Mouse (Mus musculus) forebrain, embryonic 13.5 days (tissue): ENCODE measurements around the gene Aym1. TPM values are rescaled to one million over a fixed set of nuclear protein-coding genes. Genes with fewer than 3 reads are reported as not detected.
A peak's percentile ranks its signal among the peaks of the same experiment; 100 is the strongest.
"Not testable (repeated sequence)": the region's sequence is repeated elsewhere in the genome, so short reads cannot be mapped to it uniquely, and the experiment has no call there.

ENCODE experiments used
- ATAC-seq: fragments of 200-750 bp; cut with Nextera tagmentation; 2 replicates; pipeline ENCODE4 v1.8.0; 2017
- H3K27ac ChIP-seq: fragments of 300-500 bp; sonication (generic); 2 replicates; pipeline ENCODE4 v1.5.1; 2015; ENCODE audit warnings: inconsistent platforms, mild to moderate bottlenecking, moderate library complexity
- H3K27me3 ChIP-seq: fragments of 300-500 bp; sonication (generic); 2 replicates; pipeline ENCODE4 v1.6.1; 2015; ENCODE audit warnings: mild to moderate bottlenecking, inconsistent platforms
- H3K36me3 ChIP-seq: fragments of 300-500 bp; sonication (generic); 2 replicates; pipeline ENCODE4 v1.6.1; 2015; ENCODE audit warnings: mild to moderate bottlenecking, inconsistent platforms; ENCODE audit not compliant: poor library complexity, severe bottlenecking
- H3K4me1 ChIP-seq: fragments of 300-500 bp; sonication (generic); 2 replicates; pipeline ENCODE4 v1.6.1; 2015; ENCODE audit warnings: inconsistent platforms
- H3K4me2 ChIP-seq: fragments of 300-500 bp; sonication (generic); 2 replicates; pipeline ENCODE4 v1.6.1; 2015; ENCODE audit warnings: inconsistent platforms, mild to moderate bottlenecking, moderate library complexity
- H3K4me3 ChIP-seq: fragments of 300-500 bp; sonication (generic); 2 replicates; pipeline ENCODE4 v1.5.1; 2015; ENCODE audit warnings: mild to moderate bottlenecking, inconsistent platforms
- H3K9ac ChIP-seq: fragments of 300-500 bp; sonication (generic); 2 replicates; pipeline ENCODE4 v1.6.1; 2015; ENCODE audit warnings: mild to moderate bottlenecking, inconsistent platforms
- H3K9me3 ChIP-seq: fragments of 300-500 bp; sonication (generic); replicated peaks from 2 replicates; pipeline ENCODE4 v1.6.1; 2016; ENCODE audit warnings: inconsistent platforms
- WGBS: fragments of 180-500 bp; shearing (Covaris S2); methylation state at CpG from one replicate; pipeline ENCODE4 v1.1.7; 2015; 5-methylcytosine and 5-hydroxymethylcytosine counted together
- polyA plus RNA-seq: library from polyadenylated mRNA; unstranded; fragments of >200 nt; fragmentation: Nextera tagmentation; extraction: Ambion mirVana; gene quantifications from 2 replicates; pipeline ENCODE4 v1.2.1, GENCODE M21; 2015

Aym1 gene
- polyA plus RNA-seq, 1 experiment from 2014 or later, result not detected

GRCm38 (mm10) chr5:113335732-113336131, 21.4 kb upstream of the Aym1 start:
- 2% methylated on average over 17 of the region's 17 CpGs for WGBS
- peaks cover 17% of the 10 kb centered on the region for H3K4me1 ChIP-seq

GRCm38 (mm10) chr5:113336281-113336680, 20.8 kb upstream of the Aym1 start:
- H3K27ac ChIP-seq, result no peak overlapping the region
- ATAC-seq, result no peak
- H3K4me2 ChIP-seq, result no peak overlapping the region
- peak overlapping the region; percentile 25; the same call in 1 of the 2 replicates for H3K4me3 ChIP-seq
- H3K4me1 ChIP-seq, result peaks cover 17% of the 10 kb centered on the region
- no peaks in the 10 kb centered on the region; the same call in 1 of the 2 replicates for H3K9me3 ChIP-seq
- H3K36me3 ChIP-seq, result no peaks in the 10 kb centered on the region
- WGBS, result 29% methylated on average over 9 of the region's 9 CpGs
- H3K27me3 ChIP-seq, result peaks cover 74% of the 10 kb centered on the region
- no peak overlapping the region for H3K9ac ChIP-seq

More at GRCm38 (mm10) chr5:113335732-113336131, 21.4 kb upstream of the Aym1 start:
- Histone ChIP-seq H3K27me3 (peaks cover 77% of the 10 kb centered on the region), H3K36me3 (no peaks in the 10 kb centered on the region), H3K27ac (no peak overlapping the region), H3K9ac (peak overlapping the region; percentile 30; the same call in 1 of the 2 replicates), H3K9me3 (no peaks in the 10 kb centered on the region; the same call in 1 of the 2 replicates), H3K4me2 (peak overlapping the region; percentile 51), H3K4me3 (peak overlapping the region; percentile 25)
- ATAC-seq, result no peak

- no peaks in the 10 kb centered on the region for H3K36me3 ChIP-seq
- no peak overlapping the region for H3K4me3 ChIP-seq
- H3K4me1 ChIP-seq, result peaks cover 38% of the 10 kb centered on the region
- H3K9me3 ChIP-seq, result no peaks in the 10 kb centered on the region
- no peak overlapping the region for H3K9ac ChIP-seq
- ATAC-seq, result no peak
- peaks cover 61% of the 10 kb centered on the region for H3K27me3 ChIP-seq
- peak overlapping the region; percentile 11 for H3K4me2 ChIP-seq
- 32% methylated on average over 16 of the region's 16 CpGs for WGBS
- H3K27ac ChIP-seq, result no peak overlapping the region
Measured at GRCm38 (mm10) chr5:113344635-113345386, 12.3 kb upstream of the Aym1 start.

GRCm38 (mm10) chr5:113345781-113346180, 11.3 kb upstream of the Aym1 start:
- Histone ChIP-seq H3K36me3 (no peaks in the 10 kb centered on the region), H3K4me2 (peak overlapping the region; percentile 11), H3K4me3 (no peak overlapping the region), H3K9me3 (no peaks in the 10 kb centered on the region), H3K4me1 (peaks cover 44% of the 10 kb centered on the region), H3K9ac (no peak overlapping the region), H3K27ac (no peak overlapping the region), H3K27me3 (peaks cover 60% of the 10 kb centered on the region)
- 4% methylated on average over 11 of the region's 11 CpGs for WGBS
- no peak for ATAC-seq

- H3K27me3 ChIP-seq, result peaks cover 56% of the 10 kb centered on the region
- not testable (repeated sequence) for ATAC-seq, H3K36me3 ChIP-seq, H3K9me3 ChIP-seq, H3K4me3 ChIP-seq, H3K27ac ChIP-seq, H3K9ac ChIP-seq, H3K4me2 ChIP-seq
- H3K4me1 ChIP-seq, result peaks cover 48% of the 10 kb centered on the region
- WGBS, result 57% methylated on average over 6 of the region's 6 CpGs
Measured at GRCm38 (mm10) chr5:113346651-113347050, 10.4 kb upstream of the Aym1 start.

- H3K9me3 ChIP-seq, result no peaks in the 10 kb centered on the region
- peak overlapping the region; percentile 21; the same call in 1 of the 2 replicates for H3K4me2 ChIP-seq
- WGBS, result 32% methylated on average over 12 of the region's 12 CpGs
- H3K27ac ChIP-seq, result no peak overlapping the region
- H3K4me3 ChIP-seq, result no peak overlapping the region
- H3K4me1 ChIP-seq, result peaks cover 57% of the 10 kb centered on the region
- H3K27me3 ChIP-seq, result peaks cover 54% of the 10 kb centered on the region
- no peak for ATAC-seq
- H3K36me3 ChIP-seq, result no peaks in the 10 kb centered on the region
- H3K9ac ChIP-seq, result no peak overlapping the region
Measured at GRCm38 (mm10) chr5:113347593-113347992, 9.5 kb upstream of the Aym1 start.

- 14% methylated on average over 13 of the region's 13 CpGs for WGBS
- H3K27ac ChIP-seq, result no peak overlapping the region
- H3K4me1 ChIP-seq, result peaks cover 62% of the 10 kb centered on the region
- no peak overlapping the region for H3K9ac ChIP-seq
- peaks cover 54% of the 10 kb centered on the region for H3K27me3 ChIP-seq
- ATAC-seq, result no peak
- H3K4me2 ChIP-seq, result no peak overlapping the region
- no peaks in the 10 kb centered on the region for H3K36me3 ChIP-seq
- no peak overlapping the region for H3K4me3 ChIP-seq
- no peaks in the 10 kb centered on the region for H3K9me3 ChIP-seq
Measured at GRCm38 (mm10) chr5:113348597-113348996, 8.5 kb upstream of the Aym1 start.

GRCm38 (mm10) chr5:113349226-113349625, 7.9 kb upstream of the Aym1 start:
- no peak overlapping the region for H3K9ac ChIP-seq
- H3K4me1 ChIP-seq, result peaks cover 62% of the 10 kb centered on the region
- H3K27me3 ChIP-seq, result peaks cover 48% of the 10 kb centered on the region
- H3K36me3 ChIP-seq, result no peaks in the 10 kb centered on the region
- no peak for ATAC-seq
- H3K4me2 ChIP-seq, result no peak overlapping the region
- H3K4me3 ChIP-seq, result no peak overlapping the region
- WGBS, result 4% methylated on average over 7 of the region's 7 CpGs
- no peaks in the 10 kb centered on the region for H3K9me3 ChIP-seq
- H3K27ac ChIP-seq, result no peak overlapping the region

GRCm38 (mm10) chr5:113349810-113350209, 7.3 kb upstream of the Aym1 start:
- no peak overlapping the region for H3K9ac ChIP-seq
- peak overlapping the region; percentile 44; the same call in 1 of the 2 replicates for H3K27ac ChIP-seq
- H3K36me3 ChIP-seq, result no peaks in the 10 kb centered on the region
- H3K9me3 ChIP-seq, result no peaks in the 10 kb centered on the region
- ATAC-seq, result no peak
- H3K4me3 ChIP-seq, result no peak overlapping the region
- no peak overlapping the region for H3K4me2 ChIP-seq
- peaks cover 42% of the 10 kb centered on the region for H3K27me3 ChIP-seq
- peaks cover 61% of the 10 kb centered on the region for H3K4me1 ChIP-seq
- 4% methylated on average over 7 of the region's 7 CpGs for WGBS

- Histone ChIP-seq H3K4me3 (no peak overlapping the region), H3K4me1 (peaks cover 51% of the 10 kb centered on the region), H3K4me2 (no peak overlapping the region), H3K27me3 (peaks cover 23% of the 10 kb centered on the region), H3K9me3 (no peaks in the 10 kb centered on the region), H3K9ac (no peak overlapping the region), H3K36me3 (no peaks in the 10 kb centered on the region), H3K27ac (no peak overlapping the region)
- WGBS, result 49% methylated on average over 3 of the region's 3 CpGs
- peak; percentile 28; the same call in 1 of the 2 replicates for ATAC-seq
Measured at GRCm38 (mm10) chr5:113351768-113352167, 5.3 kb upstream of the Aym1 start.

GRCm38 (mm10) chr5:113352636-113353035, 4.5 kb upstream of the Aym1 start:
- ATAC-seq, result no peak
- peaks cover 14% of the 10 kb centered on the region for H3K27me3 ChIP-seq
- H3K9ac ChIP-seq, result no peak overlapping the region
- H3K4me1 ChIP-seq, result peaks cover 57% of the 10 kb centered on the region
- no peak overlapping the region for H3K4me2 ChIP-seq
- H3K36me3 ChIP-seq, result no peaks in the 10 kb centered on the region
- H3K9me3 ChIP-seq, result no peaks in the 10 kb centered on the region
- H3K27ac ChIP-seq, result no peak overlapping the region
- WGBS, result 65% methylated on average over 6 of the region's 6 CpGs
- H3K4me3 ChIP-seq, result no peak overlapping the region

GRCm38 (mm10) chr5:113354311-113354710, 2.8 kb upstream of the Aym1 start:
- Histone ChIP-seq H3K9me3 (no peaks in the 10 kb centered on the region), H3K4me1 (peaks cover 45% of the 10 kb centered on the region), H3K9ac (no peak overlapping the region), H3K4me3 (no peak overlapping the region), H3K27me3 (no peaks in the 10 kb centered on the region), H3K27ac (no peak overlapping the region), H3K4me2 (no peak overlapping the region), H3K36me3 (no peaks in the 10 kb centered on the region)
- 51% methylated on average over 16 of the region's 16 CpGs for WGBS
- no peak for ATAC-seq
